17 mouse cellular contexts compared by ENCODE assay signal in genomic region chr7:121778980-121779379, GRCm38 (mm10). TPM values are rescaled to one million over a fixed set of nuclear protein-coding genes. Genes with fewer than 3 reads are reported as not detected.
"Had no signal": no experiment of that assay in that cellular context is flagged by ENCODE, and none has a peak within 500 bp of the region (broad histone marks: within the 10 kb centered on the region; RNA-seq: fewer than 3 reads in every experiment).

No protein-coding gene starts in this region.

- H3K36me3 ChIP-seq: limb, embryonic 10.5 days; liver, embryonic 15.5 days; neural tube, embryonic 13.5 days had no signal

- H3K27ac ChIP-seq: hindbrain, postnatal 0 days; limb, embryonic 10.5 days; liver, embryonic 15.5 days; macrophage; neural tube, embryonic 13.5 days had no signal

- H3K4me2 ChIP-seq: liver, embryonic 11.5 days; liver, embryonic 15.5 days; midbrain, embryonic 11.5 days; neural tube, embryonic 13.5 days had no signal

- H3K9me3 ChIP-seq: limb, embryonic 10.5 days; liver, embryonic 15.5 days; neural tube, embryonic 13.5 days had no signal

- DNase-seq: kidney, adult 18-20 months; kidney, postnatal 4 days; retina, postnatal 1 day; right cerebral cortex, postnatal 4 days; spleen, adult 18-20 months; thymus, adult 2 months; thymus, postnatal 36 days had no signal

- ATAC-seq: hindbrain, postnatal 0 days; midbrain, embryonic 16.5 days had no signal

- H3K27me3 ChIP-seq: liver, embryonic 15.5 days; neural tube, embryonic 13.5 days had no signal

- H3K4me1 ChIP-seq: limb, embryonic 10.5 days; liver, embryonic 15.5 days; megakaryocyte, embryonic 14.5 days; neural tube, embryonic 13.5 days had no signal

- H3K4me3 ChIP-seq: limb, embryonic 10.5 days; liver, embryonic 15.5 days; megakaryocyte, embryonic 14.5 days; neural tube, embryonic 13.5 days had no signal

- H3K9ac ChIP-seq: liver, embryonic 15.5 days; neural tube, embryonic 13.5 days had no signal

RNA-seq across cellular contexts. Expression of gene Scnn1g, which starts 44.7 kb away (rescaled TPM):
- polyA plus RNA-seq: intestine, embryonic 14.5 days; limb, embryonic 10.5 days; liver, embryonic 11.5 days; liver, embryonic 15.5 days; macrophage; midbrain, embryonic 11.5 days; midbrain, embryonic 16.5 days; neural tube, embryonic 13.5 days had no signal
